20 mouse cellular contexts compared by ENCODE assay signal in the genomic region with DNA sequence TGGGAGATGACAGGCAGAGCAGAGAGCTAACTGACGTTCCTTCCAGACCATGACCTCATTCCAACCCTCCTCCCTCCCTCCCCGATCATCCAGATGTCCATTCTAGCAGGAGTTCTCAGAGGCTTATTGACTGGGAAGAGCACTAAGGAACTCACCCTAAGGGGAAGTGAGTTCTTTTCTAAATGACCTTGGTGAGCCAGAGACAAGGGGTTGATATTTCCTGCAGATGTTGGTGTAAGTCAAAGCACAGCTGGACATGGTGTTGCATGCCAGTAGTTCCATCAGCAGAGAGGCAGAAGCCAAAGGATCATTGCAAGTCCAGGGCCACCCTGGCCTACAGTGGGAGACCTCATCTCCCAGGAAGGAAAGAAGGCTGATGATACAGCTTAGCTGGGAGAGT. TPM values are rescaled to one million over a fixed set of nuclear protein-coding genes. Genes with fewer than 3 reads are reported as not detected.
DNase-seq lines count a peak whose midpoint lies in the region; ATAC-seq and TF ChIP-seq lines count a peak whose summit lies in the region.
"Had no signal": no experiment of that assay in that cellular context is flagged by ENCODE, and none has a peak within 500 bp of the region (broad histone marks: within the 10 kb centered on the region; RNA-seq: fewer than 3 reads in every experiment).

No protein-coding gene starts in this region.

- no peak overlapping the region for H3K4me3 ChIP-seq in intestine, postnatal 0 days (ENCODE audit: low read depth, low read length)
- H3K4me3 ChIP-seq in forebrain, embryonic 10.5 days, result no peak overlapping the region
- H3K4me3 ChIP-seq in hindbrain, embryonic 16.5 days (ENCODE audit: low read length), result no peak overlapping the region
- H3K4me3 ChIP-seq: embryonic facial prominence, embryonic 12.5 days; lung, embryonic 15.5 days; neural tube, embryonic 12.5 days had no signal

- 0 out of 2 replicates have a peak, but pooled peaks cover 8% of the 10 kb centered on the region for H3K4me1 ChIP-seq in intestine, postnatal 0 days (replicated peaks; ENCODE audit: control insufficient read depth, insufficient read depth, low read length)
- peaks cover 11% of the 10 kb centered on the region for H3K4me1 ChIP-seq in forebrain, embryonic 10.5 days
- H3K4me1 ChIP-seq in hindbrain, embryonic 16.5 days (ENCODE audit: control insufficient read depth, insufficient read depth, low read depth, low read length), result peaks cover 2% of the 10 kb centered on the region
- H3K4me1 ChIP-seq: neural tube, embryonic 12.5 days had no signal

- no peak overlapping the region for H3K4me2 ChIP-seq in intestine, postnatal 0 days (replicated peaks; ENCODE audit: low read depth)
- H3K4me2 ChIP-seq in hindbrain, embryonic 16.5 days (ENCODE audit: low read length), result no peak overlapping the region
- H3K4me2 ChIP-seq: embryonic facial prominence, embryonic 12.5 days; lung, embryonic 15.5 days; neural tube, embryonic 12.5 days had no signal

- TF ChIP-seq CTCF in intestine, postnatal 0 days (IDR thresholded peaks at IDR 0.05; ENCODE audit: low read depth), result no peak

- no peak overlapping the region for H3K9ac ChIP-seq in intestine, postnatal 0 days (ENCODE audit: low read depth, low read length)
- no peak overlapping the region for H3K9ac ChIP-seq in hindbrain, embryonic 16.5 days (ENCODE audit: low read depth, low read length)
- H3K9ac ChIP-seq: embryonic facial prominence, embryonic 12.5 days; lung, embryonic 15.5 days; neural tube, embryonic 12.5 days had no signal

- DNase-seq in gastrocnemius, adult 18-20 months (ENCODE audit: low spot score), result peak; percentile 67
- DNase-seq in gastrocnemius, postnatal 10 days, result no peak
- DNase-seq in 416B (ENCODE audit: low read depth), result peak; percentile 45
- DNase-seq in gastrocnemius, postnatal 25 days, result peak; percentile 72
- no peak for DNase-seq in forebrain, embryonic 10.5 days (ENCODE audit: extremely low spot score, low spot score)
- DNase-seq: cerebellum, adult 11 months; cerebellum, postnatal 36 days; thymus, postnatal 36 days had no signal

- H3K36me3 ChIP-seq in intestine, postnatal 0 days (ENCODE audit: control insufficient read depth, insufficient read depth), result peaks cover 13% of the 10 kb centered on the region
- peaks cover 46% of the 10 kb centered on the region for H3K36me3 ChIP-seq in forebrain, embryonic 10.5 days (replicated peaks)
- H3K36me3 ChIP-seq in hindbrain, embryonic 16.5 days (ENCODE audit: control insufficient read depth, insufficient read depth, low read length), result 0 out of 2 replicates have a peak, but pooled peaks cover 2% of the 10 kb centered on the region

- 0 out of 2 replicates have a peak overlapping the region, but pooled peaks have one; percentile 35 for H3K27ac ChIP-seq in intestine, postnatal 0 days (ENCODE audit: low read depth, low read length)
- H3K27ac ChIP-seq in forebrain, embryonic 10.5 days, result no peak overlapping the region
- H3K27ac ChIP-seq in hindbrain, embryonic 16.5 days (ENCODE audit: low read depth, low read length), result no peak overlapping the region
- H3K27ac ChIP-seq: embryonic facial prominence, embryonic 12.5 days; lung, embryonic 15.5 days; neural tube, embryonic 12.5 days had no signal

- ATAC-seq in intestine, postnatal 0 days, result no peak
- no peak for ATAC-seq in megakaryocyte progenitor cell, adult 5-6 weeks (replicated peaks; ENCODE audit: poor library complexity)
- ATAC-seq in hindbrain, embryonic 16.5 days, result no peak
- ATAC-seq: midbrain, embryonic 16.5 days had no signal

- H3K9me3 ChIP-seq in intestine, postnatal 0 days (ENCODE audit: control insufficient read depth), result no peaks in the 10 kb centered on the region
- no peaks in the 10 kb centered on the region for H3K9me3 ChIP-seq in forebrain, embryonic 10.5 days
- H3K9me3 ChIP-seq in hindbrain, embryonic 16.5 days (ENCODE audit: control insufficient read depth, low read length), result no peaks in the 10 kb centered on the region
- H3K9me3 ChIP-seq: embryonic facial prominence, embryonic 12.5 days; lung, embryonic 15.5 days; neural tube, embryonic 12.5 days had no signal

- no peaks in the 10 kb centered on the region for H3K27me3 ChIP-seq in intestine, postnatal 0 days (replicated peaks; ENCODE audit: control insufficient read depth, insufficient read depth, low read length)
- no peaks in the 10 kb centered on the region for H3K27me3 ChIP-seq in forebrain, embryonic 10.5 days (ENCODE audit: poor library complexity, severe bottlenecking)
- no peaks in the 10 kb centered on the region for H3K27me3 ChIP-seq in hindbrain, embryonic 16.5 days (replicated peaks; ENCODE audit: control insufficient read depth, insufficient read depth, low read length)
- H3K27me3 ChIP-seq: CH12.LX; embryonic facial prominence, embryonic 12.5 days; lung, embryonic 15.5 days; neural tube, embryonic 12.5 days had no signal

- 42% methylated on average over 2 of the region's 2 CpGs for WGBS in intestine, postnatal 0 days
- WGBS in forebrain, embryonic 10.5 days, result 66% methylated on average over 2 of the region's 2 CpGs
- WGBS in hindbrain, embryonic 16.5 days, result 59% methylated on average over 2 of the region's 2 CpGs

RNA-seq across cellular contexts. Expression of a gene that starts 22.6 kb away (rescaled TPM):
- total RNA-seq in gastrocnemius, adult 18-20 months (2021), result 1 to 10 TPM; 3.9 to 4.7 TPM
- 1 to 10 TPM; 6.2 to 9.2 TPM for total RNA-seq in gastrocnemius, postnatal 10 days (2021)
- total RNA-seq in gastrocnemius, postnatal 25 days (2021), result 1 to 10 TPM; 3.6 to 3.7 TPM
- 21.3 and 25.9 TPM in 2 replicates for polyA plus RNA-seq in intestine, postnatal 0 days (2015; fragmentation: Nextera tagmentation; extraction: Ambion mirVana)
- total RNA-seq in megakaryocyte progenitor cell, adult 5-6 weeks (2015), result 28.8 and 33.8 TPM in 2 replicates
- 46.3 and 55.2 TPM in 2 replicates for total RNA-seq in megakaryocyte progenitor cell, adult 5-6 weeks (2017)
- 42.2 and 45.5 TPM in 2 replicates for polyA plus RNA-seq in forebrain, embryonic 10.5 days (2016; fragmentation: Nextera tagmentation; extraction: Ambion mirVana)
- 9.1 and 11.0 TPM in 2 replicates for polyA plus RNA-seq in hindbrain, embryonic 16.5 days (2015; fragmentation: Nextera tagmentation; extraction: Ambion mirVana)

RNA-seq across cellular contexts. Expression of a gene that starts 33.2 kb away (rescaled TPM):
- 100 to 1,000 TPM; 514 to 562 TPM for total RNA-seq in gastrocnemius, adult 18-20 months (2021)
- total RNA-seq in gastrocnemius, postnatal 10 days (2021), result 100 to 1,000 TPM; 466 to 507 TPM
- total RNA-seq in gastrocnemius, postnatal 25 days (2021), result 100 to 1,000 TPM; 426 to 444 TPM
- 26.0 and 28.4 TPM in 2 replicates for polyA plus RNA-seq in intestine, postnatal 0 days (2015; fragmentation: Nextera tagmentation; extraction: Ambion mirVana)
- 26.7 and 32.2 TPM in 2 replicates for total RNA-seq in megakaryocyte progenitor cell, adult 5-6 weeks (2015)
- 20.1 and 26.3 TPM in 2 replicates for total RNA-seq in megakaryocyte progenitor cell, adult 5-6 weeks (2017)
- polyA plus RNA-seq in forebrain, embryonic 10.5 days (2016; fragmentation: Nextera tagmentation; extraction: Ambion mirVana), result 49.6 and 52.2 TPM in 2 replicates
- polyA plus RNA-seq in hindbrain, embryonic 16.5 days (2015; fragmentation: Nextera tagmentation; extraction: Ambion mirVana), result 206 and 219 TPM in 2 replicates

RNA-seq across cellular contexts. Expression of a gene that starts 48.6 kb away (rescaled TPM):
- total RNA-seq in gastrocnemius, adult 18-20 months (2021), result not detected
- total RNA-seq in gastrocnemius, postnatal 10 days (2021), result 1 to 10 TPM in 1 of 2 experiments, not detected in 1; 7.8 TPM
- not detected for total RNA-seq in gastrocnemius, postnatal 25 days (2021)
- polyA plus RNA-seq in intestine, postnatal 0 days (2015; fragmentation: Nextera tagmentation; extraction: Ambion mirVana), result 1.3 TPM in 2 replicates
- total RNA-seq in megakaryocyte progenitor cell, adult 5-6 weeks (2015), result 257 and 482 TPM in 2 replicates
- total RNA-seq in megakaryocyte progenitor cell, adult 5-6 weeks (2017), result 178 and 390 TPM in 2 replicates
- polyA plus RNA-seq in forebrain, embryonic 10.5 days (2016; fragmentation: Nextera tagmentation; extraction: Ambion mirVana), result not detected in 2 replicates
- 0.44 and 0.64 TPM in 2 replicates for polyA plus RNA-seq in hindbrain, embryonic 16.5 days (2015; fragmentation: Nextera tagmentation; extraction: Ambion mirVana)
- total RNA-seq: CH12.LX; layer of hippocampus, postnatal 14 days; left cerebral cortex, postnatal 36 days; liver, adult 2 months had no signal
- polyA plus RNA-seq: small intestine, adult 2 months had no signal

Comparison
In these comparisons a context has a peak if more than half of its experiments do, and no peak if none do; other contexts are left out.
1. DNase-seq: peak in gastrocnemius, adult 18-20 months (single experiment), 416B (single experiment) and gastrocnemius, postnatal 25 days (single experiment); none in gastrocnemius, postnatal 10 days (single experiment) and forebrain, embryonic 10.5 days (single experiment).
2. RNA of a gene that starts 33.2 kb away (total RNA-seq): 514 to 562 TPM in gastrocnemius, adult 18-20 months, 466 to 507 TPM in gastrocnemius, postnatal 10 days and 426 to 444 TPM in gastrocnemius, postnatal 25 days; 20.1 to 32.2 TPM in megakaryocyte progenitor cell, adult 5-6 weeks; every median in the first group is over 10 times any median in the second.
3. RNA of a gene that starts 48.6 kb away (total RNA-seq): 178 to 482 TPM in megakaryocyte progenitor cell, adult 5-6 weeks; 7.8 TPM in gastrocnemius, postnatal 10 days, not detected in gastrocnemius, adult 18-20 months and not detected in gastrocnemius, postnatal 25 days; every median in the first group is over 10 times any median in the second.